Mouse (Mus musculus) gastrocnemius, postnatal 25 days (tissue): ENCODE results near the gene Olfr149. TPM values are rescaled to one million over a fixed set of nuclear protein-coding genes. Genes with fewer than 3 reads are reported as not detected.
"Not testable (repeated sequence)": the region's sequence is repeated elsewhere in the genome, so short reads cannot be mapped to it uniquely, and the experiment has no call there.

Source experiments
- DNase-seq: peaks from one replicate; pipeline ENCODE4 v3.0.0; 2022
- long read RNA-seq, 2 experiments: library from polyadenylated mRNA; stranded (forward); transcript quantifications; one replicate each; pipeline ENCODE4 v2.0.0; 2021
- total RNA-seq, 2 experiments: library from RNA; stranded (reverse); gene quantifications; 1 replicate in 1 of 2; 2 replicates in 1 of 2; pipeline ENCODE4 v1.2.3; 2021

Gene Olfr149
- total RNA-seq = not detected
- long read RNA-seq, experiment 1 = 0 reads
- long read RNA-seq, experiment 2 = 0 reads

DNA sequence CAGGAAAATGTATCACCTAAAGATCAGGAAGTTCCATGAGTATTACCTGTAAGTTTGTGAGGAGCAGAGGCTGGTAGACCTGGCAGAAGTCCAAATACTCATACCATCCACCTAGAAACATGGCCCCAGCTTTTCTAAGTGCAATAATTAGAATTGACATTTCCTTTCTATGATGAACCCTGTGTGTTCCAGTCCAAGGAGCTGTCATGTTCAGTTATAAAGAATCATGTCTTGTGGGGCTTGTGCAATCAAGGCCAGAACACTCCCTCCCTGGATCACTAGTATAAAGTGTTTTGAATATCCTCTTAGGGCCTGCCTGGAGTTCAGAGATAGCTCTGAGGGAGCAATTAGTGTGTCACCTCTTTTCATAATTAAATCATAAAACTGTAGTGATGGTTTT, at the start of gene Olfr149:
Gene Olfr149 (minus strand): TSS at position 101 of the 400 bp plus-strand sequence.
- DNase-seq = no peak

DNA sequence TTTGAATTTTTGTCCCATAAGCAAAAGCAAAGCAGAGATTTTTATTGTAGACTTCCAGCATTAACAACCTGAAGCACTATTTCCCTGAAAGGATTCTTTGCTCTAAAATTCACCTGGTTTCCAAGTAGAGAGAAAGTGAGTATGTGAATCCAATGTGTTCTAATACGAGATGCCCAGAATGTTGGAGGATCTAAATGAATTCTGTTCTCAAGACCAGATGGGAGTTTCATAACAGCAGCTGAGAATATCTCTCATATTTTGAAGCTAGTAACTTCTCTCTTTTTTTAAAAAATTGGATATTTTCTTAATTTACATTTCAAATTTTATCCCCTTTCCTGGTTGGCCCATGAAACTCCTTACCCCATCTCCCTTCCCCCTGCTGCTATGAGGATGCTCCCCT, 39.5 kb upstream of the Olfr149 start:
- DNase-seq = no peak

DNA sequence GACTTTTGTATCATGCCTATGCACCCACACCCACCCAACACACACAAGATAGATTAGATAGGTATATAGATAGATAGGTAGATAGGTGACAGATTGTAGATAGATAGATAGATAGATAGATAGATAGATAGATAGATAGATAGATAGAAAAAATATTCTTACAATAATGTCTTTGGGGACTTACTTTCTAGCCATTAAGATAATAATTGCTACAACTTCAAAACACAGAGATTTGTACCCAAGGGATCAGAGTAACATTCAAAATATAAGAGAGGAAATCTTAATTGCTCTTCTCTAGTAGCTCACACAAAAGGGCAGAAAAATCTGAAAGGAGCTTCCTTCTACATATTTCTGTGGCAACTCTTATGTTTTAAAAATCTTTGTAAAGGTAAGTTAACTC, 39.0 kb upstream of the Olfr149 start, which contains the start of gene Olfr967:
Gene Olfr967 (plus strand): TSS at position 301 of the 400 bp plus-strand sequence.
- DNase-seq = no peak

DNA sequence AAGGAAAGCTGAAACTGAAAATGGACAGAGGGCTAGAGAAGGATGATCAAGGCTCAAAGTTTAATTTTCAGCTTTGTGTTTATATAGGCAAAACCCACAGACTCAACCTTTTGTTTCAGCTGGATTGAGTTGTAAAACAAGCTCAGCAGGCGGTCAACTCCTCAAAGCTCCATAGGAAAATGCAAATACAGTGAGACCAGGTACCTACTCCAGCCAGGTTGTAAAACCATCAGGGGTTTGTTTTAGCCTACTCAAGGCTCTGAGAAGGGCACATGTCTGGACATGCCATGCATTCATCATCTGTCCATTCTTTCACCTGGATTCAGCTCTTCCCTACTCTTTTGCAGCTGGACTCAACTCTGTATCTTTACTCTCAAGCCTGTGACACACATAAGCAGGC, 33.8 kb upstream of the Olfr149 start:
- DNase-seq = no peak

DNA sequence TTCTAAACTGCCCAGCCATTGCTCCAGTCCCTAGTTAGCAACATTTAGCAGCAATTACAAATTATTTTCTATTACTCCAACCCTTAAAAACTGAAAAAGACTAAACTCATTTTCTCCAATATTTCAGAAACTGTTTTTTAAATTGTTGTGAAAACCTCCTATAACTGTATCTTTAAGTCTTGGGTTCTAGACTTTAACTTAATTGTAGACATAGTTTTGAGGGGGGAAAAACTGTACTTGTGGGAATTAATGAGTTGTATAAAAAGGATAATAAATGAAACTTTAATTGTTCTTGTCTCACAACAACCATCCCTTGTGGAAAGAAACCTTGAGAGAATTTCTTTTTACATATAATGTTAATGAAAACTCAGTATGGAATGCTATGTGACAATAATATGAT, 23.8 kb upstream of the Olfr149 start, which contains the start of gene Olfr150:
Gene Olfr150 (plus strand): TSS at position 301 of the 400 bp plus-strand sequence.
- DNase-seq = no peak

DNA sequence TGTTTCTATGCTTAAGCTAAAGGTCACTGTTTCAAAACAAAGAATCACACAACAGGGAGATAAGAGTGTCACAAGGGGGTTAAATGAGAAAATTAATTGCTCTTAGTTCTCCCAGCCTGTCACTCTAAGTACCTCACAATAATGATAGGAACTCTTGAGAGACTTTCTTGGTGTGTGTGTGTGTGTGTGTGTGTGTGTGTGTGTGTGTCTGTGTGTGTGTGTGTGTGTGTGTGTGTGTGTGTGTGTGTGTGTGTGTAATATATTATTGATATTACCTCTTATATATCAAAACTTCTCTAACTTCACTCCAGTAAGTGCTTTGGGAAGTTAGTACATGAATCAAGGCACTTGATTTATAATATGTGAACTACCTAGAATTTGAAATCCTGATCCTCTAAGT, 4.1 kb upstream of the Olfr149 start, which contains the start of gene Olfr965:
Gene Olfr965 (plus strand): TSS at position 301 of the 400 bp plus-strand sequence.
- no peak for DNase-seq

DNA sequence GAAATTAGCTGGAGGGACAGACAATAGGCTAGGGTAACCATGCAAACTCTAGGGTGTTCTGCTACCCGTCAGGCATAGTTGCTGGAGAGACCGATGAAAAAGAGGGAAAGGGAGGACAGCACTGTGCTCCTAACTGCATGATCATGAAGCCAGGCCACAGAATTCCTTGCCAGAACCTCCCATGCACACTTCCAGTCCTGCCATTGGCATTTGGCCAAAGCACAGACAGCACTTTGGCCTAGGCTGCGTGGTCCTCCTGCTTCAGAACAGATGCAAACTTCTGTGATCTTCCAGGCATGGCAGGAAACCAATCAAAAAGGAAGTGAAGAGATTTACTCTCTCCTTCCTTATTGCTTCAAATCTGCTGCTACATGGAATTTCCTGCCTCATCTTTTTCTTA, 2.0 kb upstream of the Olfr149 start:
- DNase-seq = no peak

DNA sequence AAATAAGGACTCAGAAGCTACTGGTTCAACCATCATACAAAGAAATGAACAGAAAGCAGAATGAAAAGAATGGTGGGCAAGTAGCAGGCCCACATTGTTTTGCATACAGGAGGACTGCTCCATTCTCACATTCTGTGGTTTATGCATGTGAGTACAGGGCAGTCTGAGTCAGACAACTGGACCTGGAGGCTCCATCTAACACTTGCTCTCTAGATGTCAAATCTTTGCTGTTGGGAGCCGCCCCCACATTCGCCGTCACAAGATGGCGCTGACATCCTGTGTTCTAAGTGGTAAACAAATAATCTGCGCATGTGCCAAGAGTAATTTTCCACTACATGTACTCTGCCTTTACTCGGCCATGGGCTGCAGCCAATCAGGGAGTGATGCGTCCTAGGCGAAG, 5.8 kb downstream of the Olfr149 start:
- not testable (repeated sequence) for DNase-seq

DNA sequence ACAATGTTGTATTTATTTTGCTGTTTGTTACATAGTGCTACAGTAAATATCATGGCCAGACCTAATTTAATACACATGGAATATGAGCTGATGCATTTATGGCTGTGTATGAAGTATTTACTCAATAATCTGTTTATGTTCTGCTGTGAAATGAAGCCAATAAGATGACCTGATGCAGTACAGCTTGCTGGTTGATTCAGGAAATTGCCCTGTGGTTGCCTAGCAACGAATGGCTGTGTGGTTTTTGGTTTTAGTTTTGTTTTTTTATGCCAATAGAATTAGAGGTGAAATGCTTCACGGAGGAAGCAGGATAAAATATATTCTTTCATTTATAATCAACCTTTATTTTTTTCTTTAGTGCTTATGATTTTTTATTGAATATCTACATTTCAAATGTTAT, 27.6 kb downstream of the Olfr149 start:
- no peak for DNase-seq

DNA sequence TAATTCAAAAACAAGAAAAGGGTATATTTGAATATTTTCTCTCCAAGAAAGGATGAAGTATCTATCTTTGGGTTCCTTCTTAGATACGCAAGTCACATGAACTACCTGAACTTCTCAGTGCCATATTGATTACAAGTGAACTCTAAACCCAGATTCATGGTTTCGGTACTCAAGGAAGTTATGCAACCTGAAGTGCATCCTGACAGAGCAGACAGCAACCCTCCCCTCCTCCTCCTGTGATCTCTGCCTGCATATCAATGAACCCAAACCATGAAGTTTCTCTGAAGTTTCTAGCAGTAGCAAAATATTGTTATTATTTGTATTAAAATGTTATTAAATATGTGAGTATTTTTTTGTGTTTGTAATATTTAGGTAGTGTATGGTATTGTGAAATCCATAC, 28.4 kb downstream of the Olfr149 start:
- DNase-seq = no peak

DNA sequence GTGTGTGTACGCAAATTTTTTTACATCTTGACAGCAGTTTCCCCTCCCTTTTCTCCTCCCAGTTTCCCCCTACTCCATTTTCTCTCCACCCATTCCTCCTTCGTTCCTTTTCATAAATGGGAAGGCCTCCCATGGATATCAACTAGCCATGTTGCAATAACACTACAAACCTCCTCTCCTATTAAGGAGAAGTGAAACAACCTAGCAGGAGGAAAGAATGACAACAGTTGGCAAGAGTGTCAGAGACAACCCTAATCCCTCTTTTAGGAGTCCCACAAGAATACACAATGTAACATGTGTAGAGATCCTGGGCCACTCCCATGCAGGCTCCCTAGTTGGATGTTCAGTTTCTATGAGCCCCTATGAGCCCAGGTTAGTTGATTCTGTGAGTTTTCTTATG, 32.1 kb downstream of the Olfr149 start:
- DNase-seq = no peak

DNA sequence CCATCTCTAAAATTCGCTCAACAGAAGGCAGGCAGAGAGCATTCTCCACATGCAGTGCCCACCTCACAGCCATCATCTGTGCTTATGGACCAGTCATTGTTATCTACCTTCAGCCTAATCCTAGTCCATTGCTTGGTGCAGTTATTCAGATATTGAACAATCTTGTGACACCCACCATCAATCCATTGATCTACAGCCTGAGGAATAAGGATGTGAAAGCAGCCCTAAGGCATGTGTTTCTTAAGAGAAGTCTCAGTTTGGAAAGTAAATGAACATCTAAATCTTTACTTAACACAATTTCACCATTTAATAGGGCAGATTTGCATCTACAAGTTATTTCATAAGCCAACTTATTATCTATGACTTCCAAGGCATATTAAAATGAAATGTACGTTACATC, 37.2 kb downstream of the Olfr149 start:
- no peak for DNase-seq

DNA sequence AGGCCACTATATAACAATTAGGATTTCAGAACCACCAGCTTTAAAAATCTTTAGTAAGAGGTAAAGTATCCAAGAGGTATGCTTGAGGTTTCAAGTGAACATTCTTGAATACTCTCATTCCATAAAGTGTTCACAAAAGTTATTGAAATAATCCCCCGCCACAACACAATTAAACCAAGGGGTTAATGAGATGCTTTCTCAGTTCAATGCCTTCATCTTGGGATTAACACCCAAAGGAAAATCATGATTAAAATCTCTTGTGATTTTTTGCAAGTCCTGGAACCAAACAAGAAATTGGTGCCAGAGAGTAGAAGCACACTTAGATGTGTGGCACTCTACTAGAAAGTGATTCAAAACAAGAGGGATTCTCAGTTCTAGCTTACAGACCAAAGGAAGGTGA, 40.0 kb downstream of the Olfr149 start, which contains the start of gene Olfr963:
Gene Olfr963 (plus strand): TSS at position 301 of the 400 bp plus-strand sequence.
- DNase-seq = no peak

DNA sequence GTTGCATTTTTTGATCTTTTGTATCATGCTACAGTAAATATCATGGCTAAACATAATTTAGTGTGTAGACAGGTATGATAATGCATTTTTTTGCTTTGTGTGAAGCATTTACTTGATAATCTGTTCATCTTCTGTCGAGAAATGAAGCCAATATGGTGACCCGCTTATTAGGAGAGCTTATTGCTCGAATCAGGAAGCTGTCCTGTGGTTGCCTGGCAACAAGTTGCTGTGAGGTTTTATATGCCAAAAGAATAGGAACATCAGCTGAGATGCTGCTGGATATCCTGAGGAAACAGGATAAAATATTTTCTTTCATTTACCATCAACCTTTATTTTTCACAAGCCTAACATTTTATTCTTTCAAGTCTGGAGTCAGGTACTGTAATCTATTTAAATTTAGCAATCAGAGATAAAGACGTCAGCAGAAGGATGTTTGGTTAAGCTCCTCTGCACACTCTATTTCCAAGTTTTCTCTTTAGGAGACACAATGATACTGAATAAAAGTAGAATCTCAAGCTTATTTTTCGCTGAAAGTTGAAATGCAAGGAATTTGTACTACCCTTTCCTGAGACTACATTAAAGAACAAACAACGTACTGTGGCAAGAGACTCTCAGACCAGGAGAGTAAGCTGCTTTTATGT, 52.0 kb downstream of the Olfr149 start:
- no peak for DNase-seq

Other genes starting within 250 kb of the Olfr149 start
- not detected for gene Olfr955, start 235.2 kb downstream of the Olfr149 start, total RNA-seq
- not detected for gene Olfr44, start 213.1 kb downstream of the Olfr149 start, total RNA-seq
- not detected for gene Olfr957, start 191.3 kb downstream of the Olfr149 start, total RNA-seq
- gene Olfr958, start 153.1 kb downstream of the Olfr149 start, total RNA-seq = not detected
- gene Olfr959, start 131.5 kb downstream of the Olfr149 start, total RNA-seq = not detected
- gene AW551984, start 102.7 kb downstream of the Olfr149 start, total RNA-seq = 1 to 10 TPM in 1 of 2 experiments, under 1 TPM in 1; 0.82 to 3.2 TPM
- gene Olfr148, start 96.5 kb downstream of the Olfr149 start, total RNA-seq = not detected
- not detected for gene Olfr960, start 85.7 kb downstream of the Olfr149 start, total RNA-seq
- gene Olfr961, start 62.0 kb downstream of the Olfr149 start, total RNA-seq = not detected
- gene Olfr963, start 39.9 kb downstream of the Olfr149 start, total RNA-seq = not detected
- not detected for gene Olfr965, start 4.2 kb upstream of the Olfr149 start, total RNA-seq
- gene Olfr150, start 23.9 kb upstream of the Olfr149 start, total RNA-seq = not detected
- gene Olfr967, start 39.1 kb upstream of the Olfr149 start, total RNA-seq = not detected
- not detected for gene Olfr968, start 76.1 kb upstream of the Olfr149 start, total RNA-seq
- not detected for gene Olfr969, start 83.8 kb upstream of the Olfr149 start, total RNA-seq
- gene Olfr970, start 101.7 kb upstream of the Olfr149 start, total RNA-seq = not detected
- gene Olfr971, start 129.8 kb upstream of the Olfr149 start, total RNA-seq = not detected
- gene Olfr972, start 159.3 kb upstream of the Olfr149 start, total RNA-seq = not detected
- not detected for gene Olfr229, start 200.2 kb upstream of the Olfr149 start, total RNA-seq
- not detected for gene Olfr974, start 230.4 kb upstream of the Olfr149 start, total RNA-seq
- gene Olfr975, start 244.9 kb upstream of the Olfr149 start, total RNA-seq = not detected